Mouse (Mus musculus) erythroid progenitor cell, adult 5-6 weeks (primary cell): ENCODE results near the gene Zbtb20. TPM values are rescaled to one million over a fixed set of nuclear protein-coding genes. Genes with fewer than 3 reads are reported as not detected.

ENCODE experiments used
- ATAC-seq: replicated peaks from 2 replicates; pipeline ENCODE4 v1.8.0; 2016; ENCODE audit warnings: moderate number of reproducible peaks, mild to moderate bottlenecking, moderate TSS enrichment, inconsistent platforms; ENCODE audit not compliant: poor library complexity, low FRiP score, severe bottlenecking
- total RNA-seq, 2 experiments: library from RNA; stranded (forward) in 1 of 2; stranded (reverse) in 1 of 2; fragments of 150-400 nt in 1 of 2; fragments of 186-747, 209-891 nt in 1 of 2; gene quantifications; 2 replicates each; pipeline versions ENCODE4 v1.2.3 to v1.2.4; 2015 to 2017; ENCODE audit warnings: low replicate concordance in 2 of 2

The Zbtb20 gene
- total RNA-seq, 2 experiments from 2014 or later, result 10.5 to 25.9 TPM

- no peak for ATAC-seq
Measured at GRCm38 (mm10) chr16:43259466-43259865, 383.8 kb downstream of the Zbtb20 start.

DNA sequence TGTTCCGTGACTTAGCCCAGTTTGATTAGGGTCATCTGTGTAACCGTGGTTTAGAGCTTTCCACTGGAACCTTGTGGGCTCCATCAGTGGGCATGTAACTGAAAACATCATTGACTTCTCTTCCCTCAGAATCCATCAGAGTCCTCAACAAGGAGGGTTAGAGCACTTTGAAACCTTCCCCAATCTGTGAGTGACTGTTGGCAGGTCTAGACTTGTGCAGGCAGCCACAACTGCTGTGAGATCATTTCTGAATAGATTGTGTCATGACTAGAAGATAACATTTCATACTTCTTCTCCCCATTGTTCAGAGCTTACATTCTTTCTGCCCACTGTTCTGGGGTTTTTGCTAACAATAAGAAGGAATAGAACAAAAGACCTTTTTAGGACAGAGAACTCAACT lies 385.2 kb downstream of the Zbtb20 start:
- no peak for ATAC-seq

- ATAC-seq, result no peak
Measured at GRCm38 (mm10) chr16:43274057-43274595, 398.4 kb downstream of the Zbtb20 start.

DNA sequence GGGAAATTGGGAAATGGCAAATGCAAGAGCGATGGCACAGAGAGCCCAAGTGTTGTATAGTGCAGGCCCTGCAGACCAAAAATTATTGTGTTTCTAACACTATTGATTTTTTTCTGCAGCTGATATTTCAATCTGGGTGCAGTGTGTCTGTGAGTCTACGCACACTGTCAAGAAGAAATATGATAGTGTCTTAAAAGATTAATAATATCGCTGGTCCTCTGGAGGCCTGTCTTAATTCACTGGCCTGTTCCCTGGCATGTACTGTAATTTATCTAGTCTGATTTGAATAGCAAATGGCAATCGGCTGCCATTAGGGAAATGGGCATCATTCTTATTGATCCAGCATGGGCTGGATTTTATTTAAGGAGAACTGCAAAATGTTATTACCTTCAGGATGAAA lies 401.1 kb downstream of the Zbtb20 start:
- ATAC-seq, result no peak

DNA sequence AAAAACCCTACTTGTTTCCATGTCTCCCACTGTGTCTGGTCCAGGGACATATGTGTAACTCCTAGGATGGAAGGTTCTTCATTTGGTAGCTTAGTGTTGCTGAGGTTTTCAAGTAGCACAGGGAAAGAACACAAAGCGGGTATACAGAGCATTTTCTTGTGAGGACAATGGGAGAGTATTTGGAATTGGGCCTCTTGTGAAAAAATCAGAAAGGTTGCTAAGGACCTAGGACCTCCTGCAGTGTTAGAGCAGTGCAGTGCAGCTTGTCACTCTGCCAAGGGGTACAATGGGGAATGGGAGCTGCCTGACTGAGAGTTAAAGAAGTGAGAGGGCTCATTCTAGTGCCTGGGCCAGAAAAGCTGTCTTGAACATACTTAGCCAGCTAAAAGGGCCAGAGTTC lies 410.6 kb downstream of the Zbtb20 start:
- ATAC-seq, result no peak

GRCm38 (mm10) chr16:43286783-43287383 lies 411.2 kb downstream of the Zbtb20 start:
- ATAC-seq, result no peak

- no peak for ATAC-seq
Measured at GRCm38 (mm10) chr16:43291423-43291822, 415.7 kb downstream of the Zbtb20 start.

DNA sequence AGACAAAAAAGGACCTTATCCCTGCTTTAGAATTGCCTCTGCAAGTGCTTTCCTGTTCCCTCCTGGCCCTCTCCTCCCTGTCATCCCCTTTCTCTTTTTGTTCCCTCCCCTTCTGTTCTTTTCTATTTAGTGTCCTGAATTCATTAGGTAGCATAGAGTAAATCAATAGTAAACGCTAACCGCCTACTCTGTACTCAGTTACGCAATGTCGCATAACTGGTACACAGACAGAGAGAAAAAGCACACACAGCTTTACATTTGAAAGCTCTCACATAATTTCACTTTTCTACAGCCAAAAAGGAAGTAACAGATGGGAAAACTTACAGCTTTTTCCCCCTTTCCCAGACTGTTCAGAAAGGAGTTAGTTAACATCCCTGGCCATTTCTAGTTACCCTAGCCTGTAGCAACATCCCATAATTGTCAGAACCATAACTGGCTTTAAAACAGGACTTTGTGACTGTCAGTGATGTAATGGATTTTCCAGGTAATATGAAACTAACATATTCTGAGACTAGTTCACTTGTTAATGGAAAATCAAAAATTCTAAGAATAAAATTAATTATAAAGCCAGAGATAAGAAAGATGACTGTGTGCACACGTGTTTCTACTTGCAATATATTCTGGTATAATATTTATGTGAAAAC lies 422.4 kb downstream of the Zbtb20 start:
- no peak for ATAC-seq

DNA sequence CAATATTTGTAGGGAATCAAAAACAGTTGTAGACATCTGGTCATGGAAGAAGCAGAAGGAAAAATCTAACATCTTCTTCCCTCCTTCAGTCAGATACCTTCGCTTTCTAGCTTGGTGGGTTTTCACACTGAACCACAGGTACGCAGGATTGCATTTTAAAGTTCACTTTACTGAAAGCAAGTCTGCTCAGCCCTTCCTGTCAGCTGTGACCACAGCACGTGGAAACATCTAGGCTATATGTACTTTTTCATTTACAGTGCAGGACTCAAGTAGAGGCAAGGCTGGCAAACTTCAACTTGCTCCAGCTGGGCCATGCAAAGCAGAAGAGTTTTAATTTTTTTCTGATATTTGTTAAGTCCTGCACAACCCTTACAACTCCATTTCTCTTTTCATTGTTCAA lies 424.7 kb downstream of the Zbtb20 start:
- ATAC-seq, result no peak

- ATAC-seq, result no peak
Measured at GRCm38 (mm10) chr16:43302171-43302570, 426.5 kb downstream of the Zbtb20 start.

DNA sequence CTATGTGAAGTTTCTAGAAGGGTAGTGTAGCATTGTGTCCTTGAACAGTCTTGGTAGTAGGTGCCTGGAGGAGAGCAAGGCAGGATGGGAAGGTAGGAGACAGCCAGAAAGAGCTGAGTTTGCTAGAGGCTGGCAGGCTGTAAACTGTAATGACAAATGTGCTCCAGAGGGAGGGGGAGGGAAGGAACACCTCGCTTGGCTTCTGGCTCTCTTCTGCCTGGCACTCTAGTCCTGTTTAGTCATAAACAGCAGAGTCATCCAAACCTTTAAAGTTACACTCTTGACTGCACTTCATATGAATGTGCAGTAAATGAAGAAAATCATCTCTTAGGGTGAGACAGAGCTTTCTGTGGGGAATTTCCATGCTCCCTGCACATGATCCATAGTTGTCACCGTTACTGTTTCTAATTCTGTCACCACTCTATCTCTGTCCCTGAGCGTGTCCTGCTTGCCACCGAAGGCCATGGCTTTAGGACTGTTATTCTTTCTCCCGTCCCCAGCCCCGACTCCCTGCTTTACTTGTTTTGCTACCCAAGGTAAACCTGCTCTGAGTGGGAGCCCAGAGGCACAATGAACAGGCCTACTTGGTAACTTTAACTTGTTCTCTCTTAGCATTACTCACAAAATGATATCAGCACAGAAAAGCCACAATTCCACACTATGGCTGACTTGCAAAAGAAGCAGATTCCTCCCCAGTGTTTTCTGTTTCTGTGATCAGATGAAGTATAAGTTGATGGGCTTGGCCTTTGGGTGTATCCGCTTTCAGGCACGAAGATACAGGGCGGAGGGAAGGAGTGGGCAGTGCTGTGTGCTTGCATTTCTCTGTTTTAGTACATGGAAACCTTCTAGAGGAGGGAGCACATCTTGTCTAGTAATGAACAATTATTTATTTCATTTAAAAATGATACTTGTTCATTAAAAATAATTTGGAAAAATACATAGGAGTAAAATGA lies 427.8 kb downstream of the Zbtb20 start:
- ATAC-seq, result no peak

DNA sequence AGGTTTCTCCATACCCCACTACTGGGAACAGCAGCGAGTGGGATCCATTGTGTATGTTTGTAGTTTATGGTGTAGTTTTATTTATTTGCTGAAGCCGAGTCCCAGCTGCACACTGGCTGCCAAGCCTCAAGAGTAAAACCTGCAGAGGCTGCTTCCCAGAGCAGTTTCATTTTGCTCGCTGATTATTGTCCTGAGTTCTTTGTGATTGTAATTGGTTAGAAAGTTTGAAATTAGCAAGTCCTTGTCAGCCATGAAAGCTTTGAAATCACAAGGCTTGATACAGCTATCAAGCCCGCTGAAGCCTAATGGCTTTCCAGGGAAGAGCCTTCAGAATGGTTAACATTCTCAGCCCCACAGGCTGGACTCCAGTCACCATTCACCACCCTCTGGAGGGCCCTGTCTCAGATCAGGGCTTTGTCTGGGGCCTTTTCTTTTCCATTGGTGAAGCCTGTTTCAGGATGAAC lies 434.3 kb downstream of the Zbtb20 start:
- ATAC-seq, result no peak

- ATAC-seq, result no peak
Measured at GRCm38 (mm10) chr16:43324009-43324408, 448.3 kb downstream of the Zbtb20 start.

DNA sequence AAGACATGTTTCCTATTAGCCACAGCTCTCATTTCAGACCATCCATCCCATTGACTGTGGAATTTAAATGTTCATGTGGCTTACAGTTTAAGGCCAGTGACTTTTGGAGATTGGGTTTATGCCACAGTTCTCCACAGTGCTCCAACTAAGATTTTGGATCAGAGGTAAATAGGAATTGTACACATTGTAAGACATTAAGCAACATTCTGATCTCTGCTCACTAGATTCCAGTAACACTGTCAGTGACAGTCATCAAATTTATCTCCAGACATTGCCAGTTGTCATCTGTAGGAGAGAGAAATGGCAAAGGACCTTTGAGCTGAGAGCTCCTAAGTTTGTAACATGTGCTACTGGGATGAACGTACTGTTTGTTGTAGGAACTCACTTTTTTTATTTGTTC lies 452.5 kb downstream of the Zbtb20 start:
- ATAC-seq, result no peak

DNA sequence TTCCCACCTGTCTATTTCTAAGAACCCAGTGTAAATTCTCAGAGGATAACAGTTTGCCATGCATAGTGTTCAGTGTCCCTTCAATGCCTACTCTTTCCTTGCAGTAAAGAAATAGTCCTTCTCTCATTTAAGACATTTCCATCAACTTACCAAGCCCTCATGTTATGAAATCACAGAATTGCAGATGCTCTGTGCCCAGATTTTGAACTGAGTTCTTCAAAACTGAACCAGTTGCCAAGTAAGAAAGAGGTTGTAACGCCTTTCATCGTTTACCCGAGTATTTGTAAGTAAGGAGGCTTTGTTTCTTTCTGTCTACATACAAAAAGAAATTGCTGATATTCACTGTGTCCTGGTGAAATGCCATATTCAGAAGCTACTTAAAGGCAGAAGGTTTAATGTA lies 454.5 kb downstream of the Zbtb20 start:
- no peak for ATAC-seq

GRCm38 (mm10) chr16:43331440-43331839 lies 455.8 kb downstream of the Zbtb20 start:
- ATAC-seq, result no peak

GRCm38 (mm10) chr16:43332734-43333133 lies 457.1 kb downstream of the Zbtb20 start:
- no peak for ATAC-seq

DNA sequence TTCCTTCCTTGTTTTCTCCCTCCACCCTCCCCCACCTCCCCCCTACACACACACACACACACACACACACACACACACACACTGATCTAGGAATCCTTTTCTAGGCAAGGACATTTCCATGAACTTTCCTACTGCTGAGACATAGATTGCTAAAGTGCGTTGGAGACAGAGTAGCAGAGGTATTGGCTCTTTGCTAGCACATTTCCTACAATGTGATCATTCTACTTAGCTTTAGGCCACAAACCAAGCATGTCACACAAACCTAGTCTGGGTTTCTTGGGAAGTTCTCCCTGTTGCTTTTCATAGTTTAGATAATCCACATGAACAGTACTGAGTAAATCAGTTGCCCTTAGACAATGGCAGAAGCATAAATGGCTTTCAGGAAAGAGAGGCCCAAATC lies 457.6 kb downstream of the Zbtb20 start:
- ATAC-seq, result no peak

DNA sequence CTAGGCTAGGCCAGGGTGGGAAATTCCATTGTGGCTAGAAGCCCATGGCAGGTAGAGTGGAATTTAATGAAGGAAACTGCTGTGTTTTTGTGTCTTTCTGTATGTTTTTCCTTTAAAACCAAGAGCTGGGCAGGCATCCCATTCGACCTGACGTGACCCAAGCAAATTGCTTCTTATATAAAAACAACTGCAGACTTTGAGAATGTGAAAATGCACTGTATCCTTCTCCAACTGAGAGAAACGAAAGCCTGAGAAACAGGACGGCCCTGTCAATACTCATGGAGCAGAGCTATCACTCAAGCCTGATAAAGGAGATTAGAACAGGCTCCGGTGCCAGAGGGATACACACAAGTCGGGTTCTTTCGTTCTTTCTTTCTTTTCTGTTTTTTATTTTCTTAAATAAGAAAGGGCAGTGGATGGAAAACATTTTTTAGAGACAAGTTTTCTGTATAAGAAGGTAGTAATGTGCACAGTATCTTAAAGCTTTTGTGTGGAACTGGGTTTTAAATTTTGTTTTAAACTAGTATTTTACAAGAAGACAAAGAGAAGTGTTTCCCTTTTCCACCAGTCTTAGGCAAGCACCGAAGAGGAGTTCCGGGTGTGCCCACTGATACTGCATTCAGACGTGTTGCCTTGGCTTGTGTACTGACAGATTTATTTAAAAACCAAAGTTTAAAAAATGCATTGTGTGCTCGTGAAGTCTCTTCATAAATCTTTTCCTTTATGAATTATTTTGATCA lies 458.9 kb downstream of the Zbtb20 start:
- no peak for ATAC-seq
